Mouse (Mus musculus): ENCODE data around the gene Kbtbd4.

Kbtbd4 gene

DNA sequence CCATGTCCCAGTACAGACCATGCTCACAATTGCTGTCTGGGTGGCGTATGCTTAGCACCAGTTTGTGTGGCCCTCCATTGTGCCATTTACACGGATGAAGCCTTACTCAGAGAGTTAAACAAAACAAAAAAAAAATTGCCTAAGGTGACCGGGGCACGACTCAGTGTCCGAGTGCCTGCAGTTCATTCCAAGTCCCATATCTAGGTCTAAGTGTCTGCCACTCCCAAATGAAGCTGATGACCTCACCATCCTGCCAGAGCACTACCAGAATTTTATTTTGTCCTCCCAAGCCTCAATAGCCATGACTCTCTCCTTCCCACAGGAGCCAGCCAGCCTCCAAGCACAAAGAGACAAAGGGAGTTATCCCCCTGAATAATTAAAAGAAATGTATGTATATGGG lies 16.9 kb upstream of the Kbtbd4 start:
- TF ChIP-seq GATA4 (IDR thresholded peaks at IDR 0.05; ENCODE audit: insufficient replicate concordance, low read length), result no peak

DNA sequence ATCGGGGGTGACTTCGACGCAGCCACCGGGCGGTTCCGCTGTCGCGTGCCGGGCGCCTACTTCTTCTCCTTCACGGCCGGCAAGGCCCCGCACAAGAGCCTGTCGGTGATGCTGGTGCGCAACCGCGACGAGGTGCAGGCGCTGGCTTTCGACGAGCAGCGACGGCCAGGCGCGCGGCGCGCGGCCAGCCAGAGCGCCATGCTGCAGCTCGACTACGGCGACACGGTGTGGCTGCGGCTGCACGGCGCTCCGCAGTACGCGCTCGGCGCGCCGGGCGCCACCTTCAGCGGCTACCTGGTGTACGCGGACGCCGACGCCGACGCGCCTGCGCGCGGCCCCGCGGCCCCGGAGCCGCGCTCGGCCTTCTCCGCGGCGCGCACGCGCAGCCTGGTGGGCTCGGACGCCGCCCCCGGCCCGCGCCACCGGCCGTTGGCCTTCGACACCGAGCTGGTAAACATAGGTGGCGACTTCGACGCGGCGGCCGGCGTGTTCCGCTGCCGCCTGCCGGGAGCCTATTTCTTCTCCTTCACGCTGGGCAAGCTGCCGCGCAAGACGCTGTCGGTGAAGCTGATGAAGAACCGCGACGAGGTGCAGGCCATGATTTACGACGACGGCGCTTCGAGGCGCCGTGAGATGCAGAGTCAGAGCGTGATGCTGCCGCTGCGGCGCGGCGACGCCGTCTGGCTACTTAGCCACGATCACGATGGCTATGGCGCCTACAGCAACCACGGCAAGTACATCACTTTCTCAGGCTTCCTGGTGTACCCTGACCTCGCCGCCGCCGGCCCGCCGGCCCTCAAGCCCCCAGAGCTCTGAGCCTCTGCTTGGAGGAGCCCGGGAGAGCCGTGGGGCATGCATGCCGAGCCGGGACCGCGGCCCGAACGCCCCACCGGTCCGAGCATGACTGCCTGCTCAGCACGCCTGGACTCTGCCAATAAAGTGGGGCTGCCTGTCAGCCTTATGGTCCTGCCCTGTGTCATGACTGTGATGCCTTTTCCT lies 14.7 kb upstream of the Kbtbd4 start:
- TF ChIP-seq GATA4 (IDR thresholded peaks at IDR 0.05; ENCODE audit: insufficient replicate concordance, low read length), result no peak

- TF ChIP-seq GATA4 (IDR thresholded peaks at IDR 0.05; ENCODE audit: insufficient replicate concordance, low read length), result no peak
These were observed 10.8 kb upstream of the Kbtbd4 start for GRCm38 (mm10) chr2:90893673-90894298.

GRCm38 (mm10) chr2:90903398-90903797 lies 1.1 kb upstream of the Kbtbd4 start:
- no peak for TF ChIP-seq GATA4 (IDR thresholded peaks at IDR 0.05; ENCODE audit: insufficient replicate concordance, low read length)

- no peak for TF ChIP-seq GATA4 (IDR thresholded peaks at IDR 0.05; ENCODE audit: insufficient replicate concordance, low read length)
These were observed 300 bp downstream of the Kbtbd4 start for GRCm38 (mm10) chr2:90904856-90905224.

GRCm38 (mm10) chr2:90906721-90907120 lies 2.2 kb downstream of the Kbtbd4 start:
- TF ChIP-seq GATA4 (IDR thresholded peaks at IDR 0.05; ENCODE audit: insufficient replicate concordance, low read length), result no peak

DNA sequence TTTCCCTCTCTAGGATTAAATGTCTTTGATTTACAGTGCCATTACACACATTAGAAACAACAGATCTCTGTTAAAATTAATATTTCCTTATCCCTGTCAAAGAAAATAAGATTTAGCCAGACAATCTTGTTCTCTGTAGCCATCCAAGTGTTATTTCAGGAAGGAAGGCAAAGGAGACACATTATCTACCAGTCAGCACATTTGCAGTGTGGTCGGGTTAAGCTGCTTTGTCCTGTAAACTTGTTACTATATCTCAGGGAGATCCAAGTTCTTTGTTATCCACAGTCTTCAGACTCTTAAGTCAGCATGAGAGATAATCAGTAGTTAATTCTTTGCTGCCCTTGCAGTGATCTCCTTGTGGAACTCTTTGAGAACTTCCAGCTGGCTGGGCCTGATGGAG lies 6.3 kb downstream of the Kbtbd4 start:
- TF ChIP-seq GATA4 (IDR thresholded peaks at IDR 0.05; ENCODE audit: insufficient replicate concordance, low read length), result no peak

GRCm38 (mm10) chr2:90911668-90912067 lies 7.1 kb downstream of the Kbtbd4 start:
- TF ChIP-seq GATA4 (IDR thresholded peaks at IDR 0.05; ENCODE audit: insufficient replicate concordance, low read length), result no peak

- no peak for TF ChIP-seq GATA4 (IDR thresholded peaks at IDR 0.05; ENCODE audit: insufficient replicate concordance, low read length)
These were observed 9.1 kb downstream of the Kbtbd4 start for GRCm38 (mm10) chr2:90913671-90914070.

- TF ChIP-seq GATA4 (IDR thresholded peaks at IDR 0.05; ENCODE audit: insufficient replicate concordance, low read length), result no peak
These were observed 11.0 kb downstream of the Kbtbd4 start for GRCm38 (mm10) chr2:90915516-90915915.

DNA sequence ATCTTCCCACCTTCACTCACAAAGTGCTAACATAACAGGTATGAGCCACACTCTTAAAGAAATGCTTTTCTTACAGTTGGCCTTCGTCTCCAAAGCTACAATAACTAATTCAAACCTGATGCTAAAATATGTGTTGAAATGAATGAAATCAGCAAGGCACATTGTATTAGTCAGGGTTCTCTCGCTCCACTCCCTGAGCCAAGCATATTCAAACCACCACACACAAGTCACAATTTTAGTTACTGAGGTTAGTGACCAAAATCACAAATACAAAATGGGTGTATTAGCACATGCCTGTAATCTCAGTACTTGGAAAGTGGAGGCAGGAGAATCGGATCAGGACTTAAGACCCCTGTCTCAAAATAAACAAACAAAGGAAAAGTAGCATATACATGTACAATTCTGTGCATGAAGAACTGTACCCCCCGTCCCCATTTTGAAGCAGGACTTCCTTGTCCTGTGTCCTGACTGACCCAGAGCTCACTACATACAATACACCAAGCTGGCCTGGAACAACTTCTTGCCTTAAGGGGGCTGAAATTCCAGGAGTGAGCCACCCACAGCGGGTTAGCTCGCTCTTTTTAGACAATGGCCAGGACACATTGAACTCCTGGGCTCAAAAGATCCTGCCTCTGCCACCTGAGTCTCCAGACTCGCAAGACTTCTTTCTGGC lies 12.2 kb downstream of the Kbtbd4 start:
- no peak for TF ChIP-seq GATA4 (IDR thresholded peaks at IDR 0.05; ENCODE audit: insufficient replicate concordance, low read length)

GRCm38 (mm10) chr2:90917233-90917998 lies 12.9 kb downstream of the Kbtbd4 start:
- no peak; the same call in 1 of the 2 replicates for TF ChIP-seq GATA4 (IDR thresholded peaks at IDR 0.05; ENCODE audit: insufficient replicate concordance, low read length)

GRCm38 (mm10) chr2:90917999-90918698 lies 13.6 kb downstream of the Kbtbd4 start:
- no peak for TF ChIP-seq GATA4 (IDR thresholded peaks at IDR 0.05; ENCODE audit: insufficient replicate concordance, low read length)

DNA sequence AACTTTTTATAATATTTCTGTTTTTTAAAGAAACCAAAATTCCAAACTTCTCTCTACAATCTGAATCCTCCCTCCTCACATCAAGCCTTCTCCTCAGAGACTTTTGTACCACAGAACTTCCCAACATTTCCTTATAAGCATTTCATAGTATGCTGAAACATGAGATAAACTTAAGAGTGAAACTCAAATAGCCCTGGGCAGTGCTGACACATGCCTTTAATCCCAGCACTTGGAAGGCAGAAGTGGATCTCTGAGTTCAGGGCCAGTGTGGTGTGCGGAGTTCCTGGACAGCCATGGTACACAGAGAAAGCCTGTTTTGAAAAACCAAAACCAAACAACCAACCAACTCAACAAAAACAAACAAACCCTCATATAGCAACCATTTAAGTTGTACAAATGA lies 16.6 kb downstream of the Kbtbd4 start:
- TF ChIP-seq GATA4 (IDR thresholded peaks at IDR 0.05; ENCODE audit: insufficient replicate concordance, low read length), result no peak

All from liver, adult (tissue).